Mouse (Mus musculus): ENCODE measurements at regions not wholly inside any gene's neighbourhood (a gene's known extent, or its start where the extent isn't known, plus 50 kb on each side); places are given as distances from the start of the nearest gene placed in this dataset.

DNA sequence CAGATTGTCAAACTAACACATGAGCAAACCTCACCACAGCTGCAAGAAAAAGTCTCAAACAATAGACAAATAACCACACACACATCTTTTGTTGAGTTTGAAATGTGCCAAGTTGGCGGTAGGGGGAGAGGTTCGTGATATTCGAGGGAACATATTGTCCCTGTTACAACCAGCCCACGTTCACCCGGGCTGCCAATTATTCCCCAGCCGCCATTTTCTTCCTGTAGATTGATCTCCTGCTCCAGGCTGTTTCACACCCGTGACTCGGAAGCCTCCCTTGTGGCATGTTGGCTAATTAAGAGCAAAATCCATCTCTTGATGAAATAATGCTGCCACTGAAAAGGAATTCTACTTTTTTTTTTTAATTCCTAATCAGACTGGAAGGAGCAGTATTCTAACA is 211.1 kb upstream of the Spred2 start:
- TF ChIP-seq CTCF (IDR thresholded peaks at IDR 0.05; ENCODE audit: control insufficient read depth, insufficient read depth, insufficient replicate concordance, low read depth, low read length) (no peak), POLR2A (IDR thresholded peaks at IDR 0.05; ENCODE audit: control insufficient read depth, low read depth, low read length) (no peak)

Data from testis, adult 2 months (tissue).